11 mouse cellular contexts compared by ENCODE assay signal in genomic region chr11:85885665-85886428, GRCm38 (mm10). TPM values are rescaled to one million over a fixed set of nuclear protein-coding genes. Genes with fewer than 3 reads are reported as not detected.
DNase-seq lines count a peak whose midpoint lies in the region; ATAC-seq and TF ChIP-seq lines count a peak whose summit lies in the region.
"Had no signal": no experiment of that assay in that cellular context is flagged by ENCODE, and none has a peak within 500 bp of the region (broad histone marks: within the 10 kb centered on the region; RNA-seq: fewer than 3 reads in every experiment).

Tbx4 (plus strand) TSS chr11:85886422.

- peaks cover 29% of the 10 kb centered on the region for H3K4me1 ChIP-seq in hindbrain, embryonic 10.5 days (replicated peaks)
- H3K4me1 ChIP-seq in hindbrain, embryonic 14.5 days (replicated peaks; ENCODE audit: control insufficient read depth, insufficient read depth, low read length): no peaks in the 10 kb centered on the region
- H3K4me1 ChIP-seq in ES-E14 (ENCODE audit: control insufficient read depth in 2 of 2, insufficient read depth in 2 of 2, low read length in 2 of 2, poor library complexity in 1 of 2): peaks cover 0 to 8% of the 10 kb centered on the region in 2 experiments; a peak in 2 of 4 replicates
- H3K4me1 ChIP-seq in embryonic facial prominence, embryonic 12.5 days: peaks cover 13% of the 10 kb centered on the region
- H3K4me1 ChIP-seq in lung, adult 2 months (ENCODE audit: control insufficient read depth, insufficient read depth, low read length): no peaks in the 10 kb centered on the region

- no peak within 1 kb of the TSS for H3K9ac ChIP-seq in hindbrain, embryonic 14.5 days
- H3K9ac ChIP-seq in ES-E14 (ENCODE audit: insufficient read depth, low read depth, low read length, poor library complexity, severe bottlenecking): no peak within 1 kb of the TSS
- H3K9ac ChIP-seq in embryonic facial prominence, embryonic 12.5 days: 0 out of 2 replicates have a peak within 1 kb of the TSS, but pooled peaks have one; percentile 15
- H3K9ac ChIP-seq: liver, embryonic 14.5 days had no signal

- peak; percentile 49 for DNase-seq in hindbrain, embryonic 10.5 days (ENCODE audit: low spot score)
- DNase-seq in hindbrain, embryonic 14.5 days (ENCODE audit: low spot score): no peak
- DNase-seq in ES-E14 (ENCODE audit: low read depth, low spot score): no peak
- peak; percentile 27 for DNase-seq in lung, adult 2 months
- no peak for DNase-seq in spleen, adult 12 weeks (ENCODE audit: low spot score)
- DNase-seq in right cerebral cortex, postnatal 36 days (ENCODE audit: low spot score in 2 of 2): no peak
- DNase-seq in spleen, postnatal 36 days (ENCODE audit: low spot score in 2 of 2): no peak
- DNase-seq: spleen, adult 18-20 months had no signal

- no peak for TF ChIP-seq CTCF in lung, adult 2 months (IDR thresholded peaks at IDR 0.05; ENCODE audit: insufficient read depth, low read length)

- ATAC-seq in hindbrain, embryonic 14.5 days (ENCODE audit: low FRiP score): no peak
- peak; percentile 63 for ATAC-seq in embryonic facial prominence, embryonic 12.5 days (ENCODE audit: insufficient number of reproducible peaks, insufficient read depth, low FRiP score, low TSS enrichment)

- peaks cover 98% of the 10 kb centered on the region for H3K27me3 ChIP-seq in hindbrain, embryonic 10.5 days (ENCODE audit: insufficient read depth, poor library complexity, severe bottlenecking)
- H3K27me3 ChIP-seq in hindbrain, embryonic 14.5 days (ENCODE audit: control insufficient read depth, insufficient read depth, low read length): peaks cover 77% of the 10 kb centered on the region
- peaks cover 71% of the 10 kb centered on the region for H3K27me3 ChIP-seq in embryonic facial prominence, embryonic 12.5 days

- no peak within 1 kb of the TSS for H3K27ac ChIP-seq in hindbrain, embryonic 10.5 days
- no peak within 1 kb of the TSS for H3K27ac ChIP-seq in hindbrain, embryonic 14.5 days
- H3K27ac ChIP-seq in ES-E14 (ENCODE audit: insufficient read depth, low read depth, low read length, poor library complexity, severe bottlenecking): no peak within 1 kb of the TSS
- no peak within 1 kb of the TSS for H3K27ac ChIP-seq in embryonic facial prominence, embryonic 12.5 days
- H3K27ac ChIP-seq: liver, embryonic 14.5 days had no signal

- no peaks in the 10 kb centered on the region for H3K9me3 ChIP-seq in hindbrain, embryonic 10.5 days
- no peaks in the 10 kb centered on the region for H3K9me3 ChIP-seq in hindbrain, embryonic 14.5 days (ENCODE audit: control insufficient read depth, low read length)
- H3K9me3 ChIP-seq in ES-E14 (ENCODE audit: control insufficient read depth, insufficient read depth, low read depth, low read length): no peaks in the 10 kb centered on the region
- no peaks in the 10 kb centered on the region for H3K9me3 ChIP-seq in embryonic facial prominence, embryonic 12.5 days

- peak within 1 kb of the TSS; percentile 16 for H3K4me3 ChIP-seq in hindbrain, embryonic 10.5 days
- H3K4me3 ChIP-seq in hindbrain, embryonic 14.5 days (replicated peaks; ENCODE audit: low read length): no peak within 1 kb of the TSS
- peak within 1 kb of the TSS; percentile 45 to 56 for H3K4me3 ChIP-seq in ES-E14 (ENCODE audit: insufficient read depth in 1 of 2, low read depth in 1 of 2, low read length in 2 of 2, poor library complexity in 1 of 2, severe bottlenecking in 1 of 2)
- H3K4me3 ChIP-seq in embryonic facial prominence, embryonic 12.5 days: peak within 1 kb of the TSS; percentile 25
- H3K4me3 ChIP-seq in lung, adult 2 months (replicated peaks; ENCODE audit: extremely low read depth, low read depth, low read length): peak within 1 kb of the TSS; percentile 69

- 9% methylated on average over 24 of the region's 28 CpGs for WGBS in hindbrain, embryonic 10.5 days
- WGBS in hindbrain, embryonic 14.5 days: 14% methylated on average over 21 of the region's 28 CpGs
- WGBS in embryonic facial prominence, embryonic 12.5 days: 13% methylated on average over 26 of the region's 28 CpGs
- 32% methylated on average over 27 of the region's 28 CpGs for WGBS in lung, adult 2 months

- no peak within 1 kb of the TSS for H3K4me2 ChIP-seq in hindbrain, embryonic 14.5 days (replicated peaks)
- peak within 1 kb of the TSS; percentile 40 for H3K4me2 ChIP-seq in embryonic facial prominence, embryonic 12.5 days (replicated peaks)

- in situ Hi-C loops in ES-E14 (cut with MboI; ENCODE audit: low sequenced_read_pairs in 2 of 2, unreplicated experiment in 2 of 2): loop anchor here (5.0 kb wide), 2 partner anchors 44 to 49 kb away; no protein-coding TSS in a partner anchor

- H3K36me3 ChIP-seq in hindbrain, embryonic 10.5 days: no peaks in the 10 kb centered on the region
- H3K36me3 ChIP-seq in hindbrain, embryonic 14.5 days (replicated peaks; ENCODE audit: control insufficient read depth, insufficient read depth): no peaks in the 10 kb centered on the region
- H3K36me3 ChIP-seq in ES-E14 (ENCODE audit: control insufficient read depth, insufficient read depth, low read length, poor library complexity, severe bottlenecking): no peaks in the 10 kb centered on the region
- H3K36me3 ChIP-seq in embryonic facial prominence, embryonic 12.5 days: no peaks in the 10 kb centered on the region

- TF ChIP-seq POLR2A in lung, adult 2 months (IDR thresholded peaks at IDR 0.05; ENCODE audit: borderline replicate concordance, extremely low read depth, low read depth, low read length): peak; percentile 60; the same call in 1 of the 2 replicates

TF ChIP-seq in ES-E14, 5 proteins besides CTCF, POLR2A, EP300 and RAD21:
- TF ChIP-seq CHD2 (IDR thresholded peaks at IDR 0.05; ENCODE audit: low read depth, low read length) (no peak), MAFK (IDR thresholded peaks at IDR 0.05; ENCODE audit: insufficient read depth, low read depth, low read length) (no peak), ZNF384 (IDR thresholded peaks at IDR 0.05; ENCODE audit: low read depth, low read length) (no peak), ZC3H11A (IDR thresholded peaks at IDR 0.05; ENCODE audit: borderline replicate concordance, low read depth, low read length) (no peak), HCFC1 (IDR thresholded peaks at IDR 0.05; ENCODE audit: borderline replicate concordance, insufficient read depth, low read length) (no peak)

RNA-seq across cellular contexts. Expression of gene Tbx4, which starts in this region (rescaled TPM):
- 0.09 and 0.22 TPM in 2 replicates for polyA plus RNA-seq in hindbrain, embryonic 10.5 days (2016; fragmentation: Nextera tagmentation; extraction: Ambion mirVana)
- polyA plus RNA-seq in hindbrain, embryonic 14.5 days (2014; fragmentation: Nextera tagmentation; extraction: Ambion mirVana): 0.23 and 0.25 TPM in 2 replicates
- 0.76 and 0.85 TPM in 2 replicates for total RNA-seq in ES-E14 (2012; rRNA removed)
- polyA plus RNA-seq in embryonic facial prominence, embryonic 12.5 days (2016; fragmentation: Nextera tagmentation; extraction: Ambion mirVana): 2.2 and 2.4 TPM in 2 replicates
- polyA plus RNA-seq in lung, adult 2 months (2012; rRNA removed): 79.5 and 80.4 TPM in 2 replicates
- total RNA-seq: adrenal gland, postnatal 4 days had no signal

Comparison
In these comparisons a context has a peak if more than half of its experiments do, and no peak if none do; other contexts are left out.
1. RNA of gene Tbx4 (polyA plus RNA-seq): 79.5 to 80.4 TPM in lung, adult 2 months; 2.2 to 2.4 TPM in embryonic facial prominence, embryonic 12.5 days, 0.23 to 0.25 TPM in hindbrain, embryonic 14.5 days and 0.09 to 0.22 TPM in hindbrain, embryonic 10.5 days; every median in the first group is over 10 times any median in the second.
2. Peak in DNase-seq and H3K4me3 ChIP-seq in hindbrain, embryonic 10.5 days; RNA of the gene not detected or under 1 TPM.